Mouse (Mus musculus) ovary, adult 18-20 months (tissue): ENCODE data around the gene Bend3.

ENCODE experiments used
- DNase-seq: peaks from one replicate; pipeline ENCODE4 v3.0.0; 2022; ENCODE audit warnings: low spot score, mixed read lengths

Gene Bend3

GRCm38 (mm10) chr10:43534382-43534781, 55.8 kb downstream of the Bend3 start:
- no peak for DNase-seq

DNA sequence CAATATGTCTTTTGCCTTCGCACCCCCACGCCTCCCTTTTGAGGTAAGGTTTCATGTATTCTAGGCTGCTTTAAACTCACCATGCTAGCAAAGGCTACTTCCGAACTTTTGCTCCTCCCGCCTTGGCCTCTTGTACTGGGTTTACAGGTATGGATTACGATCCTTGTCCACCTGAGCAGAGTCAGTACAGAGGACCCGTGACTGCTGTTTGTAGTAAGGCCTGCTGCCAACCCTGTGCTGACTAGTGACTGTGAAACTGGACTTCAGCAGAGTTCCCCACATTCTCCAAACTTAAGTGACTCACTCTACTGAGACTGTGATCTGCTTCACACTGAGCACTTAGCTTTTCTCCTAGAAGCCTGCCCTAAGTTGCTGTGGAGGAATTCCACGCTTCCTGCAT, 59.0 kb downstream of the Bend3 start:
- DNase-seq, result no peak

- no peak for DNase-seq
Observed at GRCm38 (mm10) chr10:43538831-43539230, 60.2 kb downstream of the Bend3 start.

DNA sequence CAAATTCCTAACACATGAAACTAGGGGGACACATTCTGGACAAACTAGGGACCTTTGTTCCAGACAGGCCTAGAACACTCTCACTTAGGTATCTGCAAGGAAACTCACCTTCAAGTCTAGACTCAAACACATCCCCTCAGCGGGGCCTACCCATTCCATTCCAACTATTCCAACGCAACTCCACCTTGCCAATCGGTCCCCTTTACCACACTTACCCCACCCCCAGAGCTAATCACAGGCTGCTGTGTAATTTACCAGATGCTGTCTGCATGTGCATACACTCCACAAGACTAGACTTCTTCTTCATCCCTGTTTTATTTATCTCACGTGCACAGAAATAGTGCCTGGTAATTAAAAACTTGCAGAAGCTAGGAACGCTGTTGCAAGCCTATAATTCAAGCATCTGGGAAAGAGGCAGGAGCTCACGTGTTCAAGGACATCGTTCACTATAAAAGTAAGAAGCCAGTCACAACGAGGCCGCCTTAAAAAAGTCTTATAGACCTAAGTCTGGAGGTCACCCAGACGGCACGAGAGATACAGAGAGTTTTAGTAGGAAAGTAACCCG, 61.2 kb downstream of the Bend3 start:
- DNase-seq, result no peak

DNA sequence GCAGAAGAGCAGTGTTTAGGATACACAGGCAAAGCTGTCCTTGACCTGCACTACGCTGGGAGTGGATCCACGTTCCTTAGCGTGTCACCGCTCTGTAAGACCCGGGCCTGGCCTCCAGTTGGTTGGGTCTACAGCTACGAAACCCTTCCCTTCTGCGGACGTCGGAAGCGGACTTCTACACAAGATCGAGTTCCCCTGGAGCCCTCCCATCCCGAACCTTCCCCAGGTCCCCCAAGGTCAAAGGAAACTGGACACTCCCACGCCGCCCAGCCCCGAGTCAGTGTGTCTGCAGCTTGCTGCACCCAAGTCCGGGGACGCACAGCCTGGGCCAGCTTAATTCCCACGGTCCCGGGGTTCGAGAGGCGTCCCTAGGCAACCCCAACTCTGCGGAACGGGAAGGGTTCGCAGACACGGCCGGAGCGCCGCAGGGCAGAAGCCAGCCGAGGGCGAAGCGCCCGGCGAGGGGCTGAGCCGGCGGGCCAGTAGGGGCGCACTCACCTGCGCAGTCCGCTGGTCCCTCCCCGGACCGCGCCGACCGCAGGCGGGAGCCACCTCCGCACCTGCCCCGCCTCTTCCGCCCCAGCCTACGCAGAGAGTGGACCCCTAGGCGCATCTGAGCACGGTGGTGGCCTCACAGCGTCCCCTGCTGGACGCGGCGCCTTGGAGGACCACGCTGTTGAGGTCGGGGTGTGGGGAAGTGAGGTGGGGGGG, 62.0 kb downstream of the Bend3 start, which contains the start of gene 1700021F05Rik:
Gene 1700021F05Rik, minus strand, starts transcription at position 553 of the 711 bp plus-strand sequence.
- DNase-seq, result peak; percentile 92

DNA sequence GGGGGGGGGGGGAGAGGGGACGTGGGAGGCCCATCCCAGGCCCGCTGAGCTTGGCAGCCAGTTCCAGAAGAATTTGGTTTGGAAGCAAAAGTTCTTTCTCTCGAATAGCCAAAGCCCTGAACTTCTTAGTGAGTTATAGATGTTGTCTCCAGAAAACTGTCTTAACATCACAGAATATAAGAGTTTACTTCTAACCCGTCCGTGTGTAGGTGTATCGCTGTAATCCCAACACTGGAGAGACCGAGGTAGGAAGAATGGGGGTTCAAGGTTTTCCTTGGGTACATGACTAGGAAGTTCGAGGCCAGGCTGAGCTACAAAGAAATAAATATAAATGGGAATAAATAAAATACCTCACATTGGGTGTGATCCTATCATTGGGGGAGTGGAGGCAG, 62.5 kb downstream of the Bend3 start:
- no peak for DNase-seq

DNA sequence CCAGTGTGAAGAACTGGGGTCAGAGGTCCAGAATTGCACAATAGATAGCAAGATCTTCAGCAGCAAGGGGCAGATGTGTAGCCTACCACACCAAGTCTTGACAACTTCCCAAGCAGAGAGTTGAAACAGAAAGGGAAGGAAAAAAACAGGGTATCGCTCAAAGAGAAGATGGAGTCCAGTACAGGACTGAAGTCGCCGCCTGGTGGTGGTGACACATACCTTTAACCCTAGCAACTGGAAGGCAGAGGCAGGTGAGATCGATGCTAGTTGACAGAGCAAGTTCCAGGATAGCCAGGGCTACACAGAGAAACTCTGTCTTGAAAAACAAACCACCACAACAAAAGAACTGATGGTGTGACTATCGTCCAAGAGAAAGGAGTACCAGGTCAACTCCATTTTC, 70.8 kb downstream of the Bend3 start:
- no peak for DNase-seq

DNA sequence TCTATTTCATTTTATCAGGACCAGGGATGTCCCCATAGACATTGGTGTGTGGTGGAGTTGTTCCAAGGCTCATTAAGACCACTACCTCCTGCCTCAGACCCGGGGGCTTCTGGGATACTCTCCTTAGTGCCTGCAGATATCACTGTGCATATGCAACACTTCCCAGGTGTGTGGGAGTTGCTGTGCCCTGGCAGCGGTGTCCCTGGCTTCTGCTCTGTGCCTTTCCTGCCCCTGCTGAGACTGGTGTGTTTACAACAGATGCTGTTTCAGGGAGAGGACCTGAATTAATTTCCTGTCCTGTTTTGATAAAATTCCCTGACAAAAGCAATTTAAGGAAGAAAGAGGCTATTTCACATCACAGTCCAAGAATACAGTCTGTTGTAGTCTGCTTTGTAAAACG, 72.3 kb downstream of the Bend3 start:
- no peak for DNase-seq

DNA sequence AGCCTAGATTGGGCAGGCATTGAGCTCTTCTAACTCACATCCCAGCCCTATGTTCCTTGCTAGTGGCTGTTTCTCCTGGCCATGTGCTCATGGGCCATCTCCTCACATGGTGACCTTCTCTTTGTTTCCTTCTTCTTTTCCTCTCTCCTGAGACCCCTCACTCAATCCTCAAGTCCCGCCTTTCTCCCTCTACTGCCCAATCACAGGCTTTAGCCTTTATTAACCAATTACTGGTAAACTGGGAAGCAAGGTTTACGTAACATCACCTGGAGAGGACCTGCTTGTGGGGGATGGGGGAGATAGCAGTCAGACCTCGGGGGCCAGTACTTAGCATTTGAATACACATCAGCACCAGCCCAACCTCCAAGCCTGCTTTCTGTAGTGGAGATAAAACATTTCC, 72.8 kb downstream of the Bend3 start:
- DNase-seq, result no peak

DNA sequence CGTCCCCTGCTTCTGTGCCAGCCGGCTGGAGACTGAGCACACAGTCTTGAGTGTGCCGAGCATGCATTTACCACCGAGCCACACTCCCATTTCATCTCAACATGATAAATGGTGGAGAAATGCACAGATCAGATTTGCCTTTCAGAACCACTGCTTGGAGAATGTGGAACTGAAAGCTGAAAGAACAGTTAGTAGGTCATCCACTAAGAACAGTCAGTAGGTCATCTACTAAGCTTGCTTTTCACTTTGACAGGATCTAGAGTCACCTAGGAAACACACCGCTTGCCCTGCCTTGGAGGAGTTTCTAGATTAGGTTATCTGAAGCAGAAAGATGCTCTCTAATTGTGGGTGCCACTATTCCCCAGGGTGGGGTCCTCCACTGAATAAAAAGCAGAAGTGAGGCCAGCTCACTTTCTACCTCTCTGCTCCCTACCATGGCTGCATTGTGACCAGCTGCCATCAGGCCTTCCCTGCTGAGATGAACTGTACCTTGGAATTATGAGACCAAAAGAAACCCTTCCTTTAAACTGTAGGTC, 79.1 kb downstream of the Bend3 start:
- DNase-seq, result no peak

- no peak for DNase-seq
Observed at GRCm38 (mm10) chr10:43559313-43559712, 80.7 kb downstream of the Bend3 start.

DNA sequence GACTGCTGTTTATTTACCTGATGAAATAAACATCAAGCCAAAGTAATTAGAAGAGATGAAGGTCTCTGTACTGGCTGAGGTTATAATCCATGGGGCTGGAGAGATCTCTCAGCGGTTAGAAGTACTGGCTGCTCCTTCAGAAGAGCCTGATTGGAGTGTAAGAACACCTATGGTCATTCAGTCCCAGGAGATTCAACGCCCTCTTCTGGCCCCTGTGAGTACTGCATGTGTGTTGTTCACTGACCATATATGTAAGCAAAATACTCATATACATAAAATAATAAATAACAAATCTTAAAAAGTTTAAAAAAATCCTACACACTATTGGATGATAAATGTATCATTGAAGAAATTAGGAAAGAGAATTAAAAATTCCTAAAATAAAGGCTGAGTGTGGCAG, 82.1 kb downstream of the Bend3 start:
- DNase-seq, result no peak

GRCm38 (mm10) chr10:43561311-43561710, 82.7 kb downstream of the Bend3 start:
- no peak for DNase-seq
